Mouse (Mus musculus) embryonic stem cell, embryonic (primary cell): ENCODE measurements around the gene Eif3j1.

Experiments
- CTCF ChIA-PET, 4 experiments: fragments of 300-600 bp in 2 of 4; fragments of 350-600 bp in 2 of 4; sonication (Branson Sonifier 250); formaldehyde crosslinking; loops; one replicate each; lab custom pipeline; 2022; ENCODE audit warnings: inconsistent platforms in 2 of 4; lab: Charles Lee
- POLR2A ChIA-PET, 4 experiments: fragments of 300-600 bp in 2 of 4; fragments of 350-600 bp in 2 of 4; sonication (Branson Sonifier 250); formaldehyde crosslinking; loops; one replicate each; lab custom pipeline; 2022; ENCODE audit warnings: antibody characterized with exemption in 4 of 4, inconsistent platforms in 1 of 4; lab: Charles Lee

Eif3j1 gene

GRCm38 (mm10) chr2:122069144-122069912, 41.0 kb downstream of the Eif3j1 start:
- POLR2A ChIA-PET: interaction anchor here in 3 of 4 experiments (0.8 to 1.7 kb wide), 5 partner anchors 19 to 93 kb away, joined by 3 to 5 read pairs (median 3); partner anchors contain the start of gene B2m (in 1 of the 3)
- CTCF ChIA-PET: no interaction called here

- CTCF ChIA-PET: interaction anchor here in 1 of 4 experiments (0.6 kb wide), 1 partner anchor 559 kb away, joined by 4 read pairs; no protein-coding TSS in a partner anchor
Measured at GRCm38 (mm10) chr2:122069922-122070321, 41.6 kb downstream of the Eif3j1 start.

GRCm38 (mm10) chr2:122081728-122082456, 53.5 kb downstream of the Eif3j1 start:
- CTCF ChIA-PET: no interaction called here
- POLR2A ChIA-PET: interaction anchor here in 2 of 4 experiments (0.5 to 1.6 kb wide), 6 partner anchors 10 to 383 kb away, joined by 3 to 4 read pairs (median 3); no protein-coding TSS in a partner anchor

More at GRCm38 (mm10) chr2:122069922-122070321, 41.6 kb downstream of the Eif3j1 start:
- POLR2A ChIA-PET: interaction anchor here in 3 of 4 experiments (0.6 to 3.0 kb wide), 7 partner anchors 8 to 112 kb away, joined by 3 to 13 read pairs (median 4); partner anchors contain the start of genes B2m (in 1 of the 3) and Spg11 (in 1 of the 3)

GRCm38 (mm10) chr2:122086446-122086845, 58.1 kb downstream of the Eif3j1 start:
- POLR2A ChIA-PET: interaction anchor here in 2 of 4 experiments (0.7 to 2.2 kb wide), 9 partner anchors 8 to 77 kb away, joined by 3 to 10 read pairs (median 3); partner anchors contain the start of genes B2m (in 1 of the 2) and Spg11 (in 1 of the 2)
- CTCF ChIA-PET: interaction anchor here in 1 of 4 experiments (0.8 kb wide), 1 partner anchor 16 kb away, joined by 3 read pairs; no protein-coding TSS in a partner anchor

- ChIA-PET POLR2A (no interaction called here), CTCF (no interaction called here)
Measured at GRCm38 (mm10) chr2:122093844-122094243, 65.5 kb downstream of the Eif3j1 start.

GRCm38 (mm10) chr2:122097686-122098085, 69.3 kb downstream of the Eif3j1 start:
- CTCF ChIA-PET: interaction anchor here in 1 of 4 experiments (0.7 kb wide), 1 partner anchor 147 kb away, joined by 3 read pairs; no protein-coding TSS in a partner anchor
- POLR2A ChIA-PET: interaction anchor here in 2 of 4 experiments (0.8 to 2.2 kb wide), 7 partner anchors 10 to 50 kb away, joined by 3 to 11 read pairs (median 3); partner anchors contain the start of genes B2m (in 2 of the 2) and Spg11 (in 1 of the 2)

GRCm38 (mm10) chr2:122102070-122102469, 73.7 kb downstream of the Eif3j1 start:
- CTCF ChIA-PET: interaction anchor here (0.5 to 1.1 kb wide), 5 partner anchors 16 to 476 kb away, joined by 3 read pairs; no protein-coding TSS in a partner anchor
- POLR2A ChIA-PET: interaction anchor here in 3 of 4 experiments (0.7 to 4.0 kb wide), 12 partner anchors 9 to 818 kb away, joined by 3 to 15 read pairs (median 4); partner anchors contain the start of genes Spg11 (in 2 of the 3) and B2m (in 1 of the 3)
